Mouse (Mus musculus): ENCODE results near the gene Sp9.

DNA sequence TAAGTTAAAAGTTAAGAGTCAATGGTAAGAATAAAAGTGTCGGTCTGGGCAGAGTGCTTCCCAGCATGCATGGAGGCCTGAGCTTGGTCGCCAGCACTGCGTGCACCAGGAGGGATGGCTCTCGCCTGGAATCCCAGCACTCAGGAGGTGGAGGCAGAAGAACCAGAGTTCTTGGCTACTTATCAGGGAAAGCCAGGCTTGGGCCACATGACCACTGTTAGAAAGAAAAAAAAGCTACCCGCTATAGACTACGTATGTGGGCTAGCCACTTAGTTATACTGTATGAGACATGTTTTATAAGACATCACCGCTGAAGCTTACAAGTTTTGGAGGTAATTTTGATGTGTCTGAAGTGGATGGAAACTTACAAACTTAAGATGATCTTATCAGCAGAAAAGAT lies 26.4 kb downstream of the Sp9 start:
- TF ChIP-seq TAL1 (conservative IDR thresholded peaks at IDR 0.05; ENCODE audit: low read depth, low read length), result no peak
- no peak for TF ChIP-seq CTCF (IDR thresholded peaks at IDR 0.05; ENCODE audit: low read depth, low read length)
- no peak for TF ChIP-seq POLR2AphosphoS5 (IDR thresholded peaks at IDR 0.05; ENCODE audit: insufficient replicate concordance, low read depth, low read length)
- no peak for TF ChIP-seq GATA1 (IDR thresholded peaks at IDR 0.05; ENCODE audit: borderline replicate concordance, low read length)
